Mouse (Mus musculus) neural tube, embryonic 11.5 days (tissue): ENCODE results near the gene Ppp1r3a. TPM values are rescaled to one million over a fixed set of nuclear protein-coding genes. Genes with fewer than 3 reads are reported as not detected.

Experiments
- ATAC-seq: fragments of 200-750 bp; cut with Nextera tagmentation; 2 replicates; pipeline ENCODE4 v1.8.0; 2017; ENCODE audit warnings: moderate number of reproducible peaks, mild to moderate bottlenecking, moderate TSS enrichment, moderate library complexity; ENCODE audit not compliant: insufficient read depth, low FRiP score, low TSS enrichment
- DNase-seq: peaks from one replicate; pipeline ENCODE4 v3.0.0-alpha.2; 2015; ENCODE audit warnings: low spot score
- H3K27ac ChIP-seq: fragments of 300-500 bp; sonication (generic); 2 replicates; pipeline ENCODE4 v1.5.1; 2014; ENCODE audit warnings: low read depth, mild to moderate bottlenecking, low read length
- H3K27me3 ChIP-seq: fragments of 300-500 bp; sonication (generic); 2 replicates; pipeline ENCODE4 v1.6.1; 2014; ENCODE audit warnings: mild to moderate bottlenecking, low read length, mixed read lengths; ENCODE audit not compliant: control insufficient read depth, insufficient read depth
- H3K36me3 ChIP-seq: fragments of 300-500 bp; sonication (generic); 2 replicates; pipeline ENCODE4 v1.6.1; 2014; ENCODE audit warnings: mild to moderate bottlenecking, low read length, moderate library complexity, mixed read lengths; ENCODE audit not compliant: control insufficient read depth, insufficient read depth
- H3K4me1 ChIP-seq: fragments of 300-500 bp; sonication (generic); 2 replicates; pipeline ENCODE4 v1.6.1; 2014; ENCODE audit warnings: low read length, mixed read lengths; ENCODE audit not compliant: control insufficient read depth, insufficient read depth
- H3K4me2 ChIP-seq: fragments of 300-500 bp; sonication (generic); 2 replicates; pipeline ENCODE4 v1.6.1; 2014; ENCODE audit warnings: low read depth, mild to moderate bottlenecking, moderate library complexity
- H3K4me3 ChIP-seq: fragments of 300-500 bp; sonication (generic); 2 replicates; pipeline ENCODE4 v1.5.1; 2014; ENCODE audit warnings: low read depth, low read length
- H3K9ac ChIP-seq: fragments of 300-500 bp; sonication (generic); 2 replicates; pipeline ENCODE4 v1.6.1; 2014; ENCODE audit warnings: mild to moderate bottlenecking, low read length
- H3K9me3 ChIP-seq: fragments of 300-500 bp; sonication (generic); 2 replicates; pipeline ENCODE4 v1.6.1; 2016; ENCODE audit warnings: low read length; ENCODE audit not compliant: control insufficient read depth
- WGBS: fragments of 180-500 bp; shearing (Covaris S2); extraction: QIAGEN DNeasy Blood & Tissue Kit; methylation state at CpG from one replicate; pipeline ENCODE4 v1.1.7; 2014; 5-methylcytosine and 5-hydroxymethylcytosine counted together
- polyA plus RNA-seq: library from polyadenylated mRNA; unstranded; fragments of >200 nt; fragmentation: Nextera tagmentation; extraction: Ambion mirVana; gene quantifications from 2 replicates; pipeline ENCODE4 v1.2.1, GENCODE M21; 2014

The Ppp1r3a gene
- 0.07 and 0.08 TPM in 2 replicates for polyA plus RNA-seq

GRCm38 (mm10) chr6:14754901-14755591, at the start of gene Ppp1r3a:
TSS of gene Ppp1r3a (minus strand) at chr6:14755274.
- H3K27me3 ChIP-seq: no peaks in the 10 kb centered on the region
- H3K9ac ChIP-seq: no peak within 1 kb of the TSS
- no peak within 1 kb of the TSS for H3K4me2 ChIP-seq
- H3K36me3 ChIP-seq: no peaks in the 10 kb centered on the region
- H3K27ac ChIP-seq: no peak within 1 kb of the TSS
- H3K4me1 ChIP-seq: no peaks in the 10 kb centered on the region
- no peak for DNase-seq
- no peaks in the 10 kb centered on the region for H3K9me3 ChIP-seq
- H3K4me3 ChIP-seq: no peak within 1 kb of the TSS
- no peak for ATAC-seq
- 92% methylated on average over 7 of the region's 7 CpGs for WGBS

DNA sequence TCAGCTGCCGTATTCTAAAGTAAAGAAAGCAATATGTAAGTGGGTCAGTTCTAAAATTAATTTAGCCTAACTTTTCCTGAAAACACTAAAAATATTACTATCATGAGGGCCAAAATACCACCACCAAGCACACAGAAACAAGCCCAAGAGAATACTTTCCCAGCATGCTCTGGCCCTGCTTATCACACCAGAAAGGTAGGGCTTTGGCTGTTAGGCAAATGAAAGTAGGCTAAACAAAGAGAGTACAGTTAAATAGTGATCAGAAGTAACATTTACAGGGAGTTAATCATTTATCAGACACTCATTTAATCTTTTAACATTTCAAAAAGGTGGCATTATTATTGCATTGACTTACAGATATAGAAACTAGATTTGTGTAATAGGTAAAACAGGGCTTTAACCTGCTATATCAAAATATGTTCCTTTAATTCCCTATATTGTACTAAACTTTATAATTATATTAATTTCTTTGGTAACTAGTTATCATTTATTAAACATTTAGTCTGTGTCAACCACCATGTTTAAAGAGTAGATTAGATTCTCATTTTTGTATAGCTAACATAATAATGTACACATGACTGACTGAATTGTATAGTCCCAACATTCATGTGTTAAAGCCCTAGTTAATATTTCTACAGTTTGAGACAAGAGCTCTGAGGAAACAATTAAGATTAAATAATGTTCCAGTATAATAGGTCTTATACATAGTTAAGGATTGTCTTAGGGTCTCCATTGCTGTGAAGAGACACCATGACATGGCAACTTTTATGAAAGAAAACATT, 32.3 kb upstream of the Ppp1r3a start:
- Histone ChIP-seq H3K27ac (no peak overlapping the region), H3K27me3 (no peaks in the 10 kb centered on the region), H3K4me3 (no peak overlapping the region), H3K9ac (no peak overlapping the region), H3K4me1 (no peaks in the 10 kb centered on the region), H3K36me3 (no peaks in the 10 kb centered on the region), H3K9me3 (no peaks in the 10 kb centered on the region), H3K4me2 (no peak overlapping the region)
- no peak for DNase-seq
- ATAC-seq: no peak
- 91% methylated on average over 1 of the region's 1 CpGs for WGBS

- DNase-seq: no peak
- no peaks in the 10 kb centered on the region for H3K36me3 ChIP-seq
- H3K27me3 ChIP-seq: no peaks in the 10 kb centered on the region
- no peak overlapping the region for H3K27ac ChIP-seq
- H3K4me2 ChIP-seq: no peak overlapping the region
- H3K4me1 ChIP-seq: no peaks in the 10 kb centered on the region
- no peak overlapping the region for H3K9ac ChIP-seq
- H3K9me3 ChIP-seq: no peaks in the 10 kb centered on the region
- WGBS: 90% methylated on average over 4 of the region's 4 CpGs
- no peak for ATAC-seq
- H3K4me3 ChIP-seq: no peak overlapping the region
Measured at GRCm38 (mm10) chr6:14777920-14778319, 22.8 kb upstream of the Ppp1r3a start.

DNA sequence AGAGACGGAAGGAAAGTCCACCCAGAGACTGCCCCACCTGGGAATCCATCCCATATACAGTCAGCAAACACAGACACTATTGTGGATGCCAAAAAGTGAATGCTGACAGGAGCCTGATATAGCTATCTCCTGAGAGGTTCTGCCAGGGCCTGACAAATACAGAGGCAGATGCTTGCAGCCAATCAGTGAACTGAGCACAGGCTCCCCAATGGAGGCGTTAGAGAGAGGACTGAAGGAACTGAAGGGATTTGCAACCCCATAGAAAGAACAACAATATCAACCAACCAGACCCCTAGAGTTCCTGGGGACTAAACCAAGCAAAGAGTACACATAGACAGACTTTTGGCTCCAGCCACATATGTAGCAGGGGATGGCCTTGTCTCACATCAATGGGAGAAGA, 16.6 kb upstream of the Ppp1r3a start:
- H3K9me3 ChIP-seq: no peaks in the 10 kb centered on the region

DNA sequence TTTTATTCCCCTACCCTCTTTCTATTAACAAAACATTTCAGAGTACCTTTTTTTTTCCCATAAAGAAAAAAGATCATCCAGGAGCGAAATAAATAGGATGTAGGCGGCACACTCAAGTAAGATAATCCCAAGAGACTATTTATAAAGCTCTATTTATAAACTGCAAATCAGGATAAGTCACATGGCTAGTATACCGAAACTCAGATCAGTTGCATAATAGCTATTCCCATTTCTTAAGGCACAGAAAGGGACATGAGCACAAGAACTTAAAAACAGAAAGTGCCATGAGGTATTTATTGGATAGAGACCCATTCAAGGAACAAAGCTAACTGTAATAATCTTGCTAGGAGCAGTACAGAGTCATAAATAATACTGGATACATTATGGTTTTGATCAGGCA, 2.4 kb upstream of the Ppp1r3a start:
- 83% methylated on average over 3 of the region's 3 CpGs for WGBS
- no peaks in the 10 kb centered on the region for H3K27me3 ChIP-seq
- H3K36me3 ChIP-seq: no peaks in the 10 kb centered on the region
- H3K9ac ChIP-seq: no peak overlapping the region
- H3K9me3 ChIP-seq: no peaks in the 10 kb centered on the region
- ATAC-seq (no peak), DNase-seq (no peak)
- no peak overlapping the region for H3K4me3 ChIP-seq
- no peak overlapping the region for H3K27ac ChIP-seq
- no peaks in the 10 kb centered on the region for H3K4me1 ChIP-seq
- no peak overlapping the region for H3K4me2 ChIP-seq

More for the DNA sequence above, 16.6 kb upstream of the Ppp1r3a start:
- no peak overlapping the region for H3K27ac ChIP-seq
- no peak overlapping the region for H3K9ac ChIP-seq
- H3K4me3 ChIP-seq: no peak overlapping the region
- H3K4me2 ChIP-seq: no peak overlapping the region
- ATAC-seq: no peak
- H3K4me1 ChIP-seq: no peaks in the 10 kb centered on the region
- no peak for DNase-seq
- H3K36me3 ChIP-seq: no peaks in the 10 kb centered on the region
- H3K27me3 ChIP-seq: no peaks in the 10 kb centered on the region
- 72% methylated on average over 2 of the region's 2 CpGs for WGBS

GRCm38 (mm10) chr6:14753512-14753911, 1.6 kb downstream of the Ppp1r3a start:
- Histone ChIP-seq H3K9ac (no peak overlapping the region), H3K36me3 (no peaks in the 10 kb centered on the region), H3K27ac (no peak overlapping the region), H3K27me3 (no peaks in the 10 kb centered on the region), H3K4me2 (no peak overlapping the region), H3K9me3 (no peaks in the 10 kb centered on the region), H3K4me1 (no peaks in the 10 kb centered on the region), H3K4me3 (no peak overlapping the region)
- ATAC-seq (no peak), DNase-seq (no peak)
- 85% methylated on average over 4 of the region's 4 CpGs for WGBS

DNA sequence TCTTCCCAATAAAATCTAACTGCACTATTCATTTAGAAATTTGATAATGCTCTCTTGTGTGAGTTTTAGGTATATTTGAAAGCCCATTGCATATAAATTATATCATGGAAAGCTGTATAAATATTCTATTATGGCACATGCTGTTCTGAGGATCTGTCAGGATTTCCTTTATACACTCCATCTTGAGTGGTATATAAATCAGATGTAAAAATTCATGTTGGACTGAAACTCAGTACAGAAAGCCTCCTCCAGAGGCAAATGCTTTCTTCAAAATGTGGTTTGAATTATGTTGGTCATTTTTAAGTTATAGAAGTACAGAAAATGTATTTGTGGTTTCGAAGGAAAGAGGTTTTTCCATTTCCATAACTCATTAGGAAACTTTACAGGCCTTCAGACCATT, 2.9 kb downstream of the Ppp1r3a start:
- no peaks in the 10 kb centered on the region for H3K36me3 ChIP-seq
- H3K4me3 ChIP-seq: no peak overlapping the region
- H3K4me2 ChIP-seq: no peak overlapping the region
- no peak for ATAC-seq
- H3K9ac ChIP-seq: no peak overlapping the region
- H3K4me1 ChIP-seq: no peaks in the 10 kb centered on the region
- H3K27me3 ChIP-seq: no peaks in the 10 kb centered on the region
- no peak for DNase-seq
- no peak overlapping the region for H3K27ac ChIP-seq
- 73% methylated on average over 1 of the region's 1 CpGs for WGBS
- H3K9me3 ChIP-seq: no peaks in the 10 kb centered on the region

DNA sequence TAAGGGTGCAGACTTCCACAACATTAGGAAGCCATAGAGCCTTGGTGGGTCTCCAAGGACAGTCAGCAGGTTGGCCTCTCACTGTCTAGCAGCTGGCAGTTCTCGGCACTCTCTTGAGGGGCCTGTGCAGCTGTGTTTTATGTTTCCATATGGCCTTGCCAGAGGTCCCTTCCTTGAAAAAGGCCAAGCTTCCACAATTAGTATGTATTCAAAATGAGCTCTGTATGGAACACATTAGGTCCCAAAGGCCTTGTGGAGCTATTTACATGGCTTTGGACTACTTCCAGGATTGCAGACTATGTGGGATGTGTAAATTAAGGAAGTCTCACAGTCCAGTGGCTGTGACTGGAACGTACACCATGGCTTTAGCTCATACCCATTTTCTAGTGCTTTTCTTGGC, 8.1 kb downstream of the Ppp1r3a start:
- Histone ChIP-seq H3K9ac (no peak overlapping the region), H3K4me2 (no peak overlapping the region), H3K4me3 (no peak overlapping the region), H3K36me3 (no peaks in the 10 kb centered on the region), H3K9me3 (no peaks in the 10 kb centered on the region), H3K4me1 (no peaks in the 10 kb centered on the region), H3K27ac (no peak overlapping the region), H3K27me3 (no peaks in the 10 kb centered on the region)
- ATAC-seq (no peak), DNase-seq (no peak)
- 75% methylated on average over 2 of the region's 2 CpGs for WGBS

DNA sequence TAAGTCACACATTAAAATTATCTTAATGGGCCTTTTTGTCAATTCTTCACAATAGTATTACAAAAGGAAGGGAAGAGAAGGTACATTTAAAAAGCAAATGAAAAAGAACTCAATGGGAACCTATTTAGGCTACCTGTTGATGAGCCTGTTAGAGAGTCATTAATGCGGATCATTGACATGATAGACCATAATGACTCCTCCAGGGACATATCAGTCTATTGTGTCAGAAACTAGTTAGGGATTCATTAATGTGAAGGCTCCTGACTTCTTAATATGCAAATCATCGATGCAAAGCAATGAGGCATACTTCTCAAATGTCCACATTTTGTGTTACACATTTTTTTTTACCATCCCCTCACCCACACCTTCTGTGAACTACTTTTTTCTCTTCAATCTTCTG, 19.1 kb downstream of the Ppp1r3a start:
- 90% methylated on average over 2 of the region's 2 CpGs for WGBS
- H3K9me3 ChIP-seq: no peaks in the 10 kb centered on the region
- H3K27me3 ChIP-seq: no peaks in the 10 kb centered on the region
- H3K27ac ChIP-seq: no peak overlapping the region
- no peak overlapping the region for H3K4me3 ChIP-seq
- H3K4me1 ChIP-seq: no peaks in the 10 kb centered on the region
- DNase-seq: no peak
- H3K4me2 ChIP-seq: no peak overlapping the region
- H3K36me3 ChIP-seq: no peaks in the 10 kb centered on the region
- H3K9ac ChIP-seq: no peak overlapping the region
- no peak for ATAC-seq
